12 mouse cellular contexts compared by ENCODE assay signal in genomic region chr11:99134266-99135046, GRCm38 (mm10). TPM values are rescaled to one million over a fixed set of nuclear protein-coding genes. Genes with fewer than 3 reads are reported as not detected.
DNase-seq lines count a peak whose midpoint lies in the region; ATAC-seq and TF ChIP-seq lines count a peak whose summit lies in the region.
"Had no signal": no experiment of that assay in that cellular context is flagged by ENCODE, and none has a peak within 500 bp of the region (broad histone marks: within the 10 kb centered on the region; RNA-seq: fewer than 3 reads in every experiment).

No protein-coding gene starts in this region.

- WGBS in hindbrain, embryonic 10.5 days = 60% methylated on average over 15 of the region's 15 CpGs
- WGBS in hindbrain, embryonic 16.5 days = 71% methylated on average over 15 of the region's 15 CpGs
- 47% methylated on average over 15 of the region's 15 CpGs for WGBS in heart, embryonic 15.5 days
- 35% methylated on average over 15 of the region's 15 CpGs for WGBS in stomach, embryonic 16.5 days

- no peak overlapping the region for H3K4me3 ChIP-seq in hindbrain, embryonic 10.5 days
- H3K4me3 ChIP-seq in hindbrain, embryonic 16.5 days (ENCODE audit: low read length) = no peak overlapping the region
- no peak overlapping the region for H3K4me3 ChIP-seq in testis, adult 2 months (ENCODE audit: control insufficient read depth, low read depth, low read length)
- no peak overlapping the region for H3K4me3 ChIP-seq in heart, embryonic 15.5 days
- H3K4me3 ChIP-seq in stomach, embryonic 16.5 days (replicated peaks; ENCODE audit: low read length) = no peak overlapping the region
- no peak overlapping the region for H3K4me3 ChIP-seq in layer of hippocampus, adult 2 months

- H3K4me2 ChIP-seq in hindbrain, embryonic 16.5 days (ENCODE audit: low read length) = no peak overlapping the region
- no peak overlapping the region for H3K4me2 ChIP-seq in heart, embryonic 15.5 days
- H3K4me2 ChIP-seq in stomach, embryonic 16.5 days (ENCODE audit: low read depth, low read length) = no peak overlapping the region

- TF ChIP-seq POLR2A in testis, adult 2 months (IDR thresholded peaks at IDR 0.05; ENCODE audit: control insufficient read depth, low read depth, low read length) = no peak

- ATAC-seq in hindbrain, embryonic 16.5 days = no peak
- no peak for ATAC-seq in heart, embryonic 15.5 days (replicated peaks; ENCODE audit: insufficient number of reproducible peaks, insufficient read depth, low FRiP score, low read depth)
- no peak for ATAC-seq in stomach, embryonic 16.5 days (ENCODE audit: insufficient read depth, low FRiP score)

- H3K9me3 ChIP-seq in hindbrain, embryonic 10.5 days = no peaks in the 10 kb centered on the region
- H3K9me3 ChIP-seq in hindbrain, embryonic 16.5 days (ENCODE audit: control insufficient read depth, low read length) = no peaks in the 10 kb centered on the region
- no peaks in the 10 kb centered on the region for H3K9me3 ChIP-seq in heart, embryonic 15.5 days (replicated peaks)
- H3K9me3 ChIP-seq in stomach, embryonic 16.5 days (replicated peaks; ENCODE audit: control insufficient read depth, low read length) = no peaks in the 10 kb centered on the region

- H3K36me3 ChIP-seq in hindbrain, embryonic 10.5 days = no peaks in the 10 kb centered on the region
- no peaks in the 10 kb centered on the region for H3K36me3 ChIP-seq in hindbrain, embryonic 16.5 days (ENCODE audit: control insufficient read depth, insufficient read depth, low read length)
- H3K36me3 ChIP-seq in testis, adult 2 months (ENCODE audit: control insufficient read depth, insufficient read depth, low read length) = no peaks in the 10 kb centered on the region
- no peaks in the 10 kb centered on the region for H3K36me3 ChIP-seq in heart, embryonic 15.5 days
- no peaks in the 10 kb centered on the region for H3K36me3 ChIP-seq in stomach, embryonic 16.5 days (ENCODE audit: control insufficient read depth, insufficient read depth, low read length)

- no peak for TF ChIP-seq CTCF in testis, adult 2 months (IDR thresholded peaks at IDR 0.05; ENCODE audit: control insufficient read depth, insufficient read depth, insufficient replicate concordance, low read depth, low read length)
- TF ChIP-seq CTCF in layer of hippocampus, adult 2 months (conservative IDR thresholded peaks at IDR 0.05) = no peak

- H3K9ac ChIP-seq in hindbrain, embryonic 16.5 days (ENCODE audit: low read depth, low read length) = no peak overlapping the region
- no peak overlapping the region for H3K9ac ChIP-seq in heart, embryonic 15.5 days
- H3K9ac ChIP-seq in stomach, embryonic 16.5 days (ENCODE audit: low read length) = no peak overlapping the region

- peaks cover 60% of the 10 kb centered on the region for H3K4me1 ChIP-seq in hindbrain, embryonic 10.5 days (replicated peaks)
- H3K4me1 ChIP-seq in hindbrain, embryonic 16.5 days (ENCODE audit: control insufficient read depth, insufficient read depth, low read depth, low read length) = peaks cover 10% of the 10 kb centered on the region
- H3K4me1 ChIP-seq in testis, adult 2 months (ENCODE audit: control insufficient read depth, insufficient read depth, low read length) = peaks cover 15% of the 10 kb centered on the region
- H3K4me1 ChIP-seq in heart, embryonic 15.5 days (replicated peaks) = peaks cover 44% of the 10 kb centered on the region
- peaks cover 42% of the 10 kb centered on the region for H3K4me1 ChIP-seq in stomach, embryonic 16.5 days (ENCODE audit: control insufficient read depth, insufficient read depth, low read length)

- peak overlapping the region; percentile 36 for H3K27ac ChIP-seq in hindbrain, embryonic 10.5 days
- H3K27ac ChIP-seq in hindbrain, embryonic 16.5 days (ENCODE audit: low read depth, low read length) = no peak overlapping the region
- peak overlapping the region; percentile 40 for H3K27ac ChIP-seq in testis, adult 2 months (ENCODE audit: control insufficient read depth, insufficient read depth, low read depth, low read length)
- H3K27ac ChIP-seq in heart, embryonic 15.5 days = peak overlapping the region; percentile 64
- peak overlapping the region; percentile 69 for H3K27ac ChIP-seq in stomach, embryonic 16.5 days (ENCODE audit: low read length)
- no peak overlapping the region for H3K27ac ChIP-seq in layer of hippocampus, adult 2 months

- H3K27me3 ChIP-seq in hindbrain, embryonic 10.5 days (ENCODE audit: insufficient read depth, poor library complexity, severe bottlenecking) = 0 out of 2 replicates have a peak, but pooled peaks cover 3% of the 10 kb centered on the region
- no peaks in the 10 kb centered on the region for H3K27me3 ChIP-seq in hindbrain, embryonic 16.5 days (replicated peaks; ENCODE audit: control insufficient read depth, insufficient read depth, low read length)
- H3K27me3 ChIP-seq in testis, adult 2 months (ENCODE audit: control insufficient read depth, insufficient read depth, low read length) = no peaks in the 10 kb centered on the region
- H3K27me3 ChIP-seq in heart, embryonic 15.5 days = no peaks in the 10 kb centered on the region
- no peaks in the 10 kb centered on the region for H3K27me3 ChIP-seq in stomach, embryonic 16.5 days (ENCODE audit: control insufficient read depth, insufficient read depth, low read length)

- no peak for DNase-seq in hindbrain, embryonic 10.5 days (ENCODE audit: low spot score)
- no peak for DNase-seq in testis, postnatal 10 days (ENCODE audit: low spot score)
- DNase-seq in layer of hippocampus, adult 2 months (ENCODE audit: low spot score in 2 of 2) = no peak
- no peak for DNase-seq in spleen, postnatal 14 days (ENCODE audit: low spot score in 2 of 2)
- DNase-seq: cerebellum, adult 11-12 months; right cerebral cortex, adult 18-20 months had no signal

RNA-seq across cellular contexts. Expression of gene Ccr7, which starts 20.4 kb away (rescaled TPM):
- 0.21 and 0.25 TPM in 2 replicates for polyA plus RNA-seq in hindbrain, embryonic 10.5 days (2016; fragmentation: Nextera tagmentation; extraction: Ambion mirVana)
- not detected in 2 replicates for polyA plus RNA-seq in hindbrain, embryonic 16.5 days (2015; fragmentation: Nextera tagmentation; extraction: Ambion mirVana)
- 0.76 and 2.0 TPM in 2 replicates for polyA plus RNA-seq in testis, adult 2 months (2012; rRNA removed)
- 0.34 and 0.67 TPM in 2 replicates for polyA plus RNA-seq in heart, embryonic 15.5 days (2015; fragmentation: Nextera tagmentation; extraction: Ambion mirVana)
- polyA plus RNA-seq in stomach, embryonic 16.5 days (2015; fragmentation: Nextera tagmentation; extraction: Ambion mirVana) = 0.19 TPM in 2 replicates
- total RNA-seq in layer of hippocampus, adult 2 months (2021) = not detected
- total RNA-seq: granulocyte monocyte progenitor cell, adult 5-6 weeks; layer of hippocampus, postnatal 14 days had no signal

RNA-seq across cellular contexts. Expression of gene Tns4, which starts 45.4 kb away (rescaled TPM):
- polyA plus RNA-seq in hindbrain, embryonic 10.5 days (2016; fragmentation: Nextera tagmentation; extraction: Ambion mirVana) = 0.67 and 1.0 TPM in 2 replicates
- polyA plus RNA-seq in hindbrain, embryonic 16.5 days (2015; fragmentation: Nextera tagmentation; extraction: Ambion mirVana) = 0.16 TPM in 2 replicates
- 2.0 and 3.3 TPM in 2 replicates for polyA plus RNA-seq in testis, adult 2 months (2012; rRNA removed)
- 0.08 and 0.27 TPM in 2 replicates for polyA plus RNA-seq in heart, embryonic 15.5 days (2015; fragmentation: Nextera tagmentation; extraction: Ambion mirVana)
- 1.8 and 2.4 TPM in 2 replicates for polyA plus RNA-seq in stomach, embryonic 16.5 days (2015; fragmentation: Nextera tagmentation; extraction: Ambion mirVana)
- total RNA-seq in layer of hippocampus, adult 2 months (2021) = not detected

Comparison
In these comparisons a context has a peak if more than half of its experiments do, and no peak if none do; other contexts are left out.
1. H3K27ac ChIP-seq: peak in hindbrain, embryonic 10.5 days (single experiment), testis, adult 2 months (single experiment), heart, embryonic 15.5 days (single experiment) and stomach, embryonic 16.5 days (single experiment); none in hindbrain, embryonic 16.5 days (single experiment) and layer of hippocampus, adult 2 months (single experiment).